Mouse (Mus musculus): ENCODE results near the gene Vmn2r95.

- TF ChIP-seq CTCF (IDR thresholded peaks at IDR 0.05; ENCODE audit: low read depth) (no peak), EP300 (IDR thresholded peaks at IDR 0.05; ENCODE audit: low read depth) (no peak)
Measured at GRCm38 (mm10) chr17:18462695-18463094, 38.8 kb downstream of the Vmn2r95 start.

Measured in heart, postnatal 0 days (tissue).